Mouse (Mus musculus) layer of hippocampus, adult 9-10 months (tissue): Measurements from ENCODE around the gene 1700025G04Rik.
"Not testable (repeated sequence)": the region's sequence is repeated elsewhere in the genome, so short reads cannot be mapped to it uniquely, and the experiment has no call there.

Source experiments
- DNase-seq: peaks from one replicate; pipeline ENCODE4 v3.0.0; 2022; ENCODE audit warnings: low spot score

The 1700025G04Rik gene

GRCm38 (mm10) chr1:151851976-151852375 is 237.9 kb downstream of the 1700025G04Rik start:
- no peak for DNase-seq

DNA sequence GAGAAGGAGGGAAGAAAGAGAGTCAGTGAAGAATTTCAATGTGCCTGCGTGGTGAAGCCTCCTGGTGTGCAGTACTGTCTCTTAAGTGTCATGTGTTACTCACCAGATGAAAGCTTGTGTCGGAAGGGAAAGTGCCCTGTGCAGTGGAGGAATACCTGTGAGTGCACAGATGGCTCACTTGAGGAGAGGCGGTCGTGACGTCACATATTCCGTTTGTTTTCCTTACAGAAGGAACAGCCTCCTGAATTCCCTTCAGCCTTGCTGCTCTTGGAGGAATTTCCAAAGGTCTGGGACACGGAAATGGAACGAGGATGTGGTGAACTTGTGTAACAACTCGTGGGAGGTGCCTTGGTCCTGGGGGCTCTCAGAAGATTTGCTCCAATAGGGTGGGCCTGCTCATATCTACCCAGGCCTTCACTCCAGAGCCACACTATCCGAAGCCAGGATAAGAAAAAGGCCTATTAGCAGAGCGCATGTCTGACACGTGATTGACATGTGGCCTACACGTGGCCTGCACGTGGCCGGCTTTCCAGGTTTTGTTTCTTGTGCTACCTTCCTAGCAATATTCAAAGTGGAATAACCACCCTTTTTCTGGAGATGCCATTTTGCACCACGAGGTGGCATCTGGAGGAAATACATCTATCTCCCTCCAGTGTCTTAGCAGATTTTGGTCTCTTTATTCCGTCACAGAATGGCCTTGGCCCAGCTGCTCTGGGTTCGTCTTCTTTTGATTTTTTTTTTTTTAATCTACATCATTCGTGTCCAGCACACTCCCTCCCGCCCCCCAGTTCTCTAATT is 238.7 kb downstream of the 1700025G04Rik start:
- no peak for DNase-seq

DNA sequence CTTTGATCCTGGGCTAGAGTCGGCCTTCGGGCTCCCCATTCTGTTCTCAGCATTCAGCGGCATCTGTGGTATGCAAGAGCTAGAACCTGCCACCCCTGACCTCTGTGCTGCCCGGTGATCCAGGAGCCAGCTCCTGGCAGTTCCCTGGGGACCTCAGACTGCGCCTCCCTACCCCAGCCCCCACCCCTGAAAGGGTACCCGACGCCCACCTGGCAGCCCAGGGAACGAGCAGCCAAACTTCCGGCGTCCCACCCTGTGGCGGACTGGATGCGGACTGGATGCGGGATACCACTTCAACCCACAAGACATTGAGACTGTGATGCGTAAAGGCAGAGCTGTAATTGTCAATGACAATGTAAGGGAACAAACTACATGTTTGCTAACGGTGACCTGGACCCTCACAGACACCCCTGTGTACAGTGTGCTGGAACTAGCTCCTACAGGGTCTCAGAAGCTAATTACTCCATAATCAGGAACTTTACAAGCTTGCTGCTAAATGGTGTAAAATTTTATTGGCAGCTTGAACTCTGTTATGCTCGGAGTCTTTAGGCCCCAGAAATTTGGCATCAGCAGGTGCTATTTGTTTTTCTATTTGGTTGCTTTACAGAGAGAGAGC is 239.8 kb downstream of the 1700025G04Rik start:
- no peak for DNase-seq

- DNase-seq: no peak
Observed at GRCm38 (mm10) chr1:151848286-151848685, 241.6 kb downstream of the 1700025G04Rik start.

- DNase-seq: no peak
Observed at GRCm38 (mm10) chr1:151845926-151846782, 243.8 kb downstream of the 1700025G04Rik start.

DNA sequence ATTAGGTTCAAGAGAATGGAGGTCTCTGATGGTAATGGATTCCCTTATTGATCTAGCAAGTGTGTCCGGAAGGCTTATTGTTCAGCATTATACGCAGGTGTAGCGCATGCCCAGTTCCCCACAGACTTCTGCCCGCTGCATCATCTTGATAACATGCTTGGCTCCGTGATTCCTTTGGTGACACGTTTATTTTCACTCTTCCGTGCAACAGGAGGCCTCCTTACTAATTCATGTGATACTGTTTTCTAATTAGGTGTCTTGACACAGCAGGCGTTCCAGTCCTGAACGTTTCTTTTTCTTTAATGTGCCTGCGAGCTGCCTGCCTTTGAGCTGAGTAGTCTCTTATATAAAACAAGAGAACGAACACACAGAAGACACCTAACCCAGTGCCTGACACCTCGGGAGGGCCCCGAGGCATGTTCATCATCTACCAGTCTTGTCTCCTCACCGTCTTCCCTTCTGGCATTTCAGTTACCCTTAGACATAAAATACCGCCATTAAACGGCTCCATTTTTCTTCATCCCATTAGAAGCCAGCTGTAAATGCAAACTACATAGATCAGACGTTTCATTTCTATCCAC is 244.6 kb downstream of the 1700025G04Rik start:
- no peak for DNase-seq

DNA sequence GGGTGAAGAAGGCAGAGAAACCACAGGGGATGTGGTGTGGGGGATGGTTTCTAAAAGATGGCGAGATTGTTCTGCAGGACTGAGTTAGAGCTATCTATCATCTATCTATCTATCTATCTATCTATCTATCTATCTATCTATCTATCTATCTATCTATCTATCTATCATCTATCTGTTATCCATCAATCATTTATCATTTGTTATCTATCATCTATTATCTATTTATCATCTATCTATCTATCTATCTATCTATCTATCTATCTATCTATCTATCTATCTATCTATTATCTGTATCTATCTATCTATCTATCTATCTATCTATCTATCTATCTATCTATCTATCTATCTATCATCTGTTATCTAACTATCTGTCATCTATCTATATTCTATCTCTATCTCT is 249.6 kb downstream of the 1700025G04Rik start:
- DNase-seq: not testable (repeated sequence)

DNA sequence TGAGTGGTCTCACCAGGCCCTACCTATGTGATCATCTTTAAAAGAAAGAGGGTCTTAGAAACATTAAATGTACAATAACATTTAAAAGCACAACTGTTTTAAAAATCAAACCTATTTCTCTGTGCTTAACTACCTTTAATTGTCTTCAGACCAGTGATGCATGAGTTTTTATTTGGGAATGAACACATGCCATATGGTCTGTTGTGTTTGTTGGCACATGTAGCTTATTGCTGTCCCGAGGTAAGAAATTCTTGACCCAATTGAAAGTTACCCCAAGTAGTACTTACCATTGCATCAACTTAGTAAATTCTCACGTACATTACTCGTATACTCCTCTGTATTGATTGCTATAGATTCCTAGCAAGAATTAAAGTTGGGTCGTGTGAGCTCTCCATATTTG is 254.7 kb downstream of the 1700025G04Rik start:
- no peak for DNase-seq

DNA sequence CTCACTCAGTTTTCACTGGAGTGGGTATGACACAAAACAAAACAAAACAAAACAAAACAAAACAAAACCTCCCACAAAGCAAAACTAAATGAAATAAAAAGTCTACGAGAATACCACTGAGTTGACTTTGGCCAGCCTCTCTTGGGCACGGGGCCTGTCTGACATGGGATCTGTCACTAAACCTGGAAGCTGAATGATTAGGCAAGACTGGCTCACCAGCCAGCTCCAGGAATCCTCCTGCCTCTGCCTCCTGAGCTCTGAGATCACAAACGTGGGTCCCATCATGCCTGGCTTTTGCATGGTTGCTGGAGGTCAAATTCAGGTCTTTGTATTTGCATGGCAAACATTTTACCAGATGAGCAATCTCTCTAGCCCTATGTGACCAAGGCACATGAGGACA is 258.1 kb downstream of the 1700025G04Rik start:
- DNase-seq: no peak

- no peak for DNase-seq
Observed at GRCm38 (mm10) chr1:151825065-151825464, 264.9 kb downstream of the 1700025G04Rik start.

- peak; percentile 64 for DNase-seq
Observed at GRCm38 (mm10) chr1:151820457-151820856, 269.5 kb downstream of the 1700025G04Rik start.

DNA sequence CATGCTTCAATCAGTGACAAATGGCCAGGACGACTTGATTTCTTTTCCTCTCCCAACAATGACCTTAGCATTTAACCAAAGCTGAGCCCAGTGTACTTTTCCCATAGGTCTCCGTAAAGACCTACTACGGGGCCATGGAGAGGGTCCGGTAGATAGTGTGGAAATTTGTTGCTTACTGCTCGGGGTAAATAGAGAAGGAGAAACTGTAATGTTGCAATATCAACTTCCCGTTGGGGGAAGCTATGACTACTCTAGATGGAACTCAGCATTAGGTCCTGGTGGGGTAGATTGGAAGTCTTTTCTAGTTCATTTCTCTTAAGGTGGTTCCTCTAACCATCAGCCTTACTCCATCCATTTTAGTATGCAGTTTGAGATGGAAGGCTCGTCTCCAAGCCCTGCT is 270.7 kb downstream of the 1700025G04Rik start:
- no peak for DNase-seq

DNA sequence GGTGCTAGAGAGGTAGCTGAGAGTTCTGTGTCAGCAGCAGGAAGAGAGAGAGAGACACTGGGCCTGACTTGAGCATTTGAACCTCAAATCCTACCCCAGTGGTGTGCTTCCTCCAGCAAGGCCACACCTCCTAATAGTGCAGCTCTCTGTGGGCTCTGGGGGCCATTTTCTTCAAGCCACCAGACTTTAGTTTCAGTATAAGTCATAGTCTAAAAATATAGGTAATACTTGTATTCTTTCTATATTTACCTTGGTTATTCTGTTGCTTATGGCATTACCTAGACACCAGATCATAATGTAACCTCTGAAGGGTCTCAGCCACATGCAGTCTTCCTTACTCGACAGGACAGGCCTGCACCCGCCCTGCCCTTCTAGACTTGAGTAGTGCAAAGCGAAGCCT is 273.9 kb downstream of the 1700025G04Rik start:
- DNase-seq: no peak

DNA sequence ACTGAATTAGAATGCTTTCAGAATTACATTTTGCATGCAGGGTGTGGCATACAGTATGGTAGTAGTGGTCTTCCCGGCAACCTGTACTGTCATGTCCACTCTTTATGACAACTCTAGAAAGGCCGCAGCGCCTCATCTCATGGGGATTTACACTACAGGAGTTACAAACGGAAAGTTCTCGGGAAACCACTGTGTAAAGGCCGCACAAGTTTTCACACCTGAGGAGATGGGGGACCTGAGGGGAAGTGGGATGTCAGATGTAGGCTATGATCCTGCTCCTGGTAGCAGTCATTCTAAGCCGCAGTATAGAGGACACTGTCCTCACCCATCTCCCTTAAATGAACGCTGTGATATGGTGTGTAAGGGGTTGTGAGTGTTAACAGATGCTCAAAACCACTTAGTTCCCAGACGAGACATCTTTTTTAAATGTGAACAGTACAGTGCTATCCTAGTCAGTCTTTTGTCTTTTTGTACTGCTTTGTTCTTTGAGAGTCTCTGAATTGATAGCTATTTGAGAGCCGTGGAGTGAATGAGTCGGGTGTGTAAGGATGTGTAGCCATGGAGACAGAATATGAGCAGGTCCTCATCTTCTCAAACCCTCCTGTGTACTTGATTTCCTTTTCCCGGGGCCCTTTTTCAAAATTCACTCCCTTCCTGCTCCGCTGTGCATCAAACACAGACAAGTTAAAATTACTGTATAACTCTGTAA is 277.8 kb downstream of the 1700025G04Rik start:
- DNase-seq: no peak

- no peak for DNase-seq
Observed at GRCm38 (mm10) chr1:151811456-151811855, 278.5 kb downstream of the 1700025G04Rik start.

GRCm38 (mm10) chr1:151810628-151811421 is 279.1 kb downstream of the 1700025G04Rik start:
- DNase-seq: no peak

DNA sequence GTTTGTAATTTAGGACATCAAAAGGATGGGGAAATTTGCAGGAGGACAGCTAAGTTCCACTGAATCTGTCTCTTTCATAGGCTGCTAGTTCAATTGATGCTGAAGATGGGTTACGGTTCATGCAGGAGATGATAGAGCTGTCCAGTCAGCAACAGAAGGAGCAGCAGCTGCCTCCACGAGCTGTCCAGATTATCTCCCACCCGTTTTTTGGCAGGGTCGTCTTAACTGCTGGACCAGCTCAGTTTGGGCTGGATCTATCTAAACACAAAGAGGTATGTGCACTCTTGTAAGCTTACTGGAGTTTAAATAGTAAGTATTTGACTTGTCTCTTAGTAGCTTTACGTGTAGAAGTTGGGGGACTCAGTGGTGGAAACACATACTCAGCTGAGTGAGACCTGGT is 282.6 kb downstream of the 1700025G04Rik start:
- no peak for DNase-seq

DNA sequence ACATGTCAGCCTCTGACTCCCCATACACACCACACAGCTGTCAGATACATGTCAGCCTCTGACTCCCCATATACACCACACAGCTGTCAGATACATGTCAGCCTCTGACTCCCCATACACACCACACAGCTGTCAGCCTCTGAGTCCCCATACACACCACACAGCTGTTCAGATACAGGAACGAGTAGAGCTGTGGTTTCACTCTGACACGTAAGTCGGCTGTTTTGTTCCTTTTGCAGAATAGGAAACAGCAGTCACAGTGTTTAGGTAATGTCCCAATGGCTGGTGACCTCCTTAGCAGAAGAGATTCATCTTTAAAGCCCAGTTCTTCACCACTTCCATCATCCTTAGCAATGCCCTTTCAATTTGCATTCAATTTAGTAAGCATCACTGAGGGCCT is 287.1 kb downstream of the 1700025G04Rik start:
- not testable (repeated sequence) for DNase-seq
